Mouse (Mus musculus) gastrocnemius, postnatal 25 days (tissue): ENCODE measurements around the gene Slc10a3. TPM values are rescaled to one million over a fixed set of nuclear protein-coding genes. Genes with fewer than 3 reads are reported as not detected.
"Not testable (repeated sequence)": the region's sequence is repeated elsewhere in the genome, so short reads cannot be mapped to it uniquely, and the experiment has no call there.

Source experiments
- DNase-seq: peaks from one replicate; pipeline ENCODE4 v3.0.0; 2022
- long read RNA-seq, 2 experiments: library from polyadenylated mRNA; stranded (forward); transcript quantifications; one replicate each; pipeline ENCODE4 v2.0.0; 2021
- total RNA-seq, 2 experiments: library from RNA; stranded (reverse); gene quantifications; 1 replicate in 1 of 2; 2 replicates in 1 of 2; pipeline ENCODE4 v1.2.3; 2021

Slc10a3 gene
- 1 to 10 TPM; 2.3 to 2.6 TPM for total RNA-seq
- long read RNA-seq, experiment 1, partial matches to known transcripts = 0 of 2 reads
- long read RNA-seq, experiment 1, other reads (novel, unspliced or antisense) = 0 of 2 reads
- long read RNA-seq, experiment 2, partial matches to known transcripts = 0 of 2 reads
- long read RNA-seq, experiment 2, other reads (novel, unspliced or antisense) = 0 of 2 reads

DNA sequence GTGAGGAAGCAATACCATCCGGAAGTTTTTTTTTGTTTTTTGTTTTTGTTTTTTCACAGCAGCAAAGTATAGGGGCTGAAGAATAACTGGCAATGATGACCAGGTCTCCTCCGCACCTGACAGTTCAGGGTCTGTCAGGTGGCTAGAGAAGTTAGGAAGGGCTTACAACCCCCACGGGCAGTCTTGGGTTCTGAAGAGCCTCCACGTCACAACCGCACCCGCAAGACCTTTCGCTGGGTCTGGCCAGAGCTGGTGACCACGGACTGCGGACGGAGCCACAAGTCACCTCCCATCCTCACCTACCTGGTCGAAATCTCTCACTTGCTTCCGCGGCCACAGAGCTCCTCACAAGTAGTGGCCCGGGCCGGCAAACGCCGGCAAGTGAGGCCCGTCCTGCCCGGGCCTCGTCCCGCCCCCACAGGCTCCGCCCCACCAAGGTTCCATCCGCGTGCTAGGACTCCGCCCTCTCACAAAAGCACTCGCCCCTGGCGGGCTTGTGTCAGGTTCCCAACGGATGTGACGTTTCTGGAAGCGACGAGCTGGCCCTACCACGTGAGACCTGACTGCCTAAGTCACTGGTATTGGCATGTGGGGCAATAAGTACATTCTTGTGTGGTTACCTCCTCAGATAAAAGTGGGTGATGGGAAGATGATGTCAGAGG lies at the start of gene Slc10a3, which contains the start of gene Ubl4a:
TSS of gene Slc10a3 (minus strand) at position 462 of the 662 bp plus-strand sequence.
TSS of gene Ubl4a (minus strand) at position 331 of the 662 bp plus-strand sequence.
- DNase-seq = peak; percentile 89

DNA sequence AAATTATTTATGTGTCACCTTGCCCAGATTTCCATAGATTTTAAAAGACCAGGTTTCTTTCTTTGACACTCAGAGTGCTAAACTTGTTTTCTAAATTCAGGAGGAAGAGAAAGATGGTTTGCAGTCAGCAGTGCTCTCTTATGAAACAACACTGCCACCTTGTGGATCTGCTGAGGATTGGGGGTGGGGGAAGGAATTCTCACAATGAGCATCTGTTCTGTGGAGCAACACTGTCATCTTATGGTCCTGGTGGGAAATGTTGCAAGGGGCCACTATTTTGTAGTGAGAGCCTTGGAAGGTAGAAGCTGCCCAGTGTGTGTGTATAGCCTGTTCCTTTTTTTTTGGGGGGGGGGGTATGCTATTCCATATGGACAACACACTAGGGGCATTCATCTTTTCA lies 40.2 kb upstream of the Slc10a3 start:
- DNase-seq = peak; percentile 25

DNA sequence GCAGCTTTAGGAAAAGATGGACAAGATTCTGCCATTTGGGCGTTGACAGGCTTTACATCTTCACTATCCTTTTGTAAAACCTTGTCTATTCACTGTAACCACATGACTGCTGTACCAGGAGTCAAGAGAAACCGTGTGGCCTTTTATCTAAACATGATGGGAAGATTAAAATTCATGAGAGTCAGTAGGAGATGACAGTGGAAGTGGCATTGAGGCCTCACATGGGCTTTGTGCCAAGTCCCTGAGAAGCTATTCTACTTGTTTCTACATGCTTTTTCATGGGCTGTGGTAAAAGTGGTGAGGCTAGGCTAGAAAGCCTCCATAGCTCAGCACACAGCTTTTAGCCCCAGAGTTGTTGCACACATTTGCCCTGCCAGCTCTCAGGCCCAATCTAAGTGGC lies 35.2 kb upstream of the Slc10a3 start:
- DNase-seq = no peak

DNA sequence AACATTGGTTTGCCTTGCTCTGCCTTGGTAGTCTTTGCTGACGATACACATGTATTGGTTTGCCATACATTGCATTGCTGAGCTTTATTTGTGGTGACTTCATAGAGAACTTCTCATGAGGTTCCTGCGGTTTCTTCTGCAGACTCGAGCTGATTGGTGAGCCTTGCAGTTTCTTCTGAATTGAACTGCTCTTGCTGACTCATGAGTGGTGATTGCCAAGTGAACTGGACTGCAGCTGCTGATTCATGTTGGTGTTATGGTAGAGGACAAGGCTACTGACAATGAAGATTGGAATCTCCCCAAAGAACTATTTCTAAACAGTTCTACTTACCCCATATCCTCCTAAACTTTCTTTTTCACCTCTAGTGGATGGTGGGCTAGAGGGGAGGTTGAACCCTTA lies 27.0 kb upstream of the Slc10a3 start:
- no peak for DNase-seq

DNA sequence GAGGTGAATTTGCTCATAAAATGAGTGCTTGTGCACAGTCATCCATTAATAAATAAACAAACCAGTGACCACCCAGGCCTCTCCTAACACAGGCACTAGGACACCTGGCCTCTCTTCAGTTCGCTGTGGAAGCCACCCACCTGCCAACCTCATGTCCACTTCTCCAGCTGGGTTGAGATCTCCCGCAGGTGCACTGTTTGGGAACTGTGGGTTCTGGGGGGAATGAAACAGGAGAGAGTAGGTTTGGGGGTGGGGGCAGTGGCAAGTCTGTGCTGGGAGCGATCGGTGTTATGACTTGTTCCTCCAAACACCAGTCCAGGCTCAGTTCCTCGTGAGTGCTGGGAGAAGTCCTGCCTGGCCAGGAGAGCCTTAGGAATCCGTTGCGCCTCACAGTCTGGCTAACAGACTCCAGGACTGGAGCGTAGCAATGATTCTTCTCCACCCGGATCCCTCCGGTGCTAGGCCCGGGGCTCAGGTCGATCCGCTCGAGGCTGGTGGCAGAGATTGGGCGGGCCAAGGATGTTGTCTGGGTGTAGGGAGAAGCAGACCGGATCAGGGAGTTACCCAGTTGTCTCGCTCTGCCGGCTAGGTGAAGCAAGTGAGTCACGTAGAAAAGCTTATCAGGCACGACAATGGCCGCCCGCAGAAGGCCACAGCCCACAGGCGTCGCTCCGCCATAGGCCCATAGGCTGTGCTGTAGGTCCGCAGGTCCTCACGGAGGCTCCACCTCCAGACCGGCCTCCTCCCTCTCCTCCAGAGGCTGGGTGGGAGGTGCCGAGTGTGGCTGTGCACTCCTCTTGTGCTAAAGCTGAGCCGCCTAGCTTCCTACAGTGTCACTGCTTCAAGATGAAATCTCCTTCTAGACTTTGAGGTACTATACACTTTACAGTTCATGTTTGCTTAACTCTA lies 19.6 kb upstream of the Slc10a3 start, which contains the start of the genes Fam3a and Ikbkg:
TSS of gene Fam3a (minus strand) at position 738 of the 909 bp plus-strand sequence.
TSS of gene Ikbkg (plus strand) at position 756 of the 909 bp plus-strand sequence.
- DNase-seq = peak; percentile 79

DNA sequence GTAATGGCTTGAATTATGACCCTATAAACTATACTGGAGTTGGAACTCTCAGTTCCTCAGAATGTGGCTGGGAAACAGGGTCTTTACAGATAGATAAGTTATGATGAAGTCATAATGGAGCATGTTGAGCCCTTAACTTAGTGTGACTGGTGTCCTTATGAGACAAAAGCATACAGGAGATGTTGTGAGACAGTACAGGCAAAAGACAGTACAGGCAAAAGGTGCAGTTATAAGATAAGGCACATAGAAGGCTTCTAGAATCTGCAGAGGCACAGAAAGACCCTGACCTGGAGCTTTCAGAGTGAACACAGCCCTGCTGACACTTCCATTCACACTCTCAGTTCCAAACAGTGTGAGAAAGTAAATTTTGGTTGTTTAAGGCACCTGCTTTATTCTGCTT lies 15.0 kb upstream of the Slc10a3 start:
- no peak for DNase-seq

DNA sequence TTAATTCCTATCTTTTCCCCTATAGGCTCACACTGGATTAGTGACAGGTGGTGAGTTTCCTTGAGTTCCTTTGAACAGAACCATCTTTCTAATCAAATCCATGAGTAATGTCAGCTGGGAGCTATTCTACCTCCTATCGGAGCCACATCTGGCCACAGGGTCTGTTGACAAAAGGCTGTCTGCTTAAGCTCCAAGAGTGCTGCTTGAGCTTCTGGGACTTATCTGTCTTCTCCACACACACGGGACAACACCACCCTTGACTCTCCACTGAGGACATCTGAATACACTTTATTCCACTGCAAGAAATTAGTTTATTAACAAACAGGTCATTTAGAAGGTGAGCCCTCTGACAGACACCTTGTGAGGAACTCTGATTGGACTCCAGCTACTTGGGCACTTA lies 11.3 kb upstream of the Slc10a3 start:
- DNase-seq = no peak

DNA sequence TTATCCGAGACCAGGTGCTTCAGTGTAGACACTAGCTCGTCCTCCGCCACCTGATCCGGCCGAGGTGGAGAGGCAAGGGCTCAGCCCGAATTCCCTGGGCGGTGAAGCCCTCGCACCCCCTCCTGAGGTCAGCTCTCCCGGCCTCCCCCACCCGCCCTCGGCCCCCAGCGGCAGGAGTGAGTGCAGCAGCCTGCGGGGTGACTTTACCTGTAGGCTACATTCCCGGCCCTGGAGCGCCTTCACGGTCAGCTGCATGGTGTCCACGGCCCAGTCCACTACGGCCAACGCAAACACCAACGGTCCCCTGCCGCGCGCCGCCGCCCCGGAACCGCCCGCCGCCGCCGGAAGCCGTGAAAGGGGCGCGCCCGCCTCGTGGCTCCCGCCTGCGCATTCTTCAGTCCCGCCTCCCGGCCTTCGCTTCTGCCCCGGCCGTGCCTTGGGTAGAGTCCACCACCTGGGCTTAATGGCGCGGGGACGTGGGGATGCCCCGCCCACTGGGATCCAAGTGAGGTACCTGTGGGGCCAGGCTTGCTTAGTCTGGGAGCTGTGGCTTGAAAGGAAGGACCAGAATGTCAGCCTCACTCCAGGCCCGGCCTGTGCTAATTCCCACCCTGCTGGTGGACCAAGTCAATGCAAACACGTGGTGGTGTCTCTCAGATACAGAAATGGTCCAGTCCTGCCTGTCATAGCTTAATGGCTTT lies 4.8 kb downstream of the Slc10a3 start:
- DNase-seq = peak; percentile 69

DNA sequence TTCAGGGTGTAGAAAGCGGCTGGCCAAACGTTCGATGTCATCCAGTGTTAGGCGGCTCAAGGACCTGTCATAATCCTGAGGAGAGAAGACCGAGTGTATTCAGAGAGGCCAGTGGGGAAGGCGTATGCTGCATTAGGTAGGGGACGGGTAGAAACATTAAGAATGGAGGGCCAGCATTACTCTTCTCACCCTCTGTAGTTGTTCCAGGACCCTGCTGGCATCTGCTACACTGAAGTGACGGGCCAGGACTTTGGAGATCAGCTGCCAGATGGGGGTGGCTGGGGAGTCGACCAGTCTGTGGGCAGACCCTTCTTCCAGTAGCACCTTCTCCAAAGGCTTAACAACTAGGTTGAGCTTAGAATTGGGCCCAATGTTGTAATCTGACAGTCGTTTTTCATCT lies 5.6 kb downstream of the Slc10a3 start:
- no peak for DNase-seq

DNA sequence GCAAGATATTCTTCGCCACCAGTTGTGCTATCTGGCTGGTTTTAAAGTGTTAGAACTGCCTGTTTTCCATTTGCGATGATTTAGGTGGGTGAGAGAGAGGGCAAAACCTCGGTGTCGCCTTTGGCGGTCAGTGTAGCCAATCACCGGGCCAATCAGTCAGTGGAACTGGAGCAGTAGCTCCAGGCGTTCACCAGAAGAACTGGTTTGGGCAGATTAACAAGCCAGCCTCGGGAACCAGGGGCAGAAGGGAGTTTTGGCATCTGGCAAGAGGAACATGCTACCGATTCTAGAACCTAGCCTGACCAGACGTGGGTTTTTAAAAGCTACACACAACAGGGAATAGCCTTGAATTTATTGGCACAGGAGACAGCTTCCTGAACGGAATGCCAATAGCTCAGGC lies 14.0 kb downstream of the Slc10a3 start:
- no peak for DNase-seq

DNA sequence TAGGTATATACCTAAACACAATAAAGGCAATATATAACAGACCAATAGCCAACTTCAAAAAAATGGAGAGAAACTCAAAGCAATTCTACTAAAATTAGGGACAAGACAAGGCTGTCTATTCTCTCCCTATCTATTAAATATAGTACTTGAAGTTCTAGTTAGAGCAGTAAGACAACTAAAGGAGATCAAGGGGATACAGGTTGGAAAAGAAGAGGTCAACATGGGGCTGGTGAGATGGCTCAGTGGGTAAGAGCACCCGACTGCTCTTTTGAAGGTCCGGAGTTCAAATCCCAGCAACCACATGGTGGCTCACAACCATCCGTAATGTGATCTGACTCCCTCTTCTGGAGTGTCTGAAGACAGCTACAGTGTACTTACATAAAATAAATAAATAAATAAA lies 16.1 kb downstream of the Slc10a3 start:
- DNase-seq = not testable (repeated sequence)

DNA sequence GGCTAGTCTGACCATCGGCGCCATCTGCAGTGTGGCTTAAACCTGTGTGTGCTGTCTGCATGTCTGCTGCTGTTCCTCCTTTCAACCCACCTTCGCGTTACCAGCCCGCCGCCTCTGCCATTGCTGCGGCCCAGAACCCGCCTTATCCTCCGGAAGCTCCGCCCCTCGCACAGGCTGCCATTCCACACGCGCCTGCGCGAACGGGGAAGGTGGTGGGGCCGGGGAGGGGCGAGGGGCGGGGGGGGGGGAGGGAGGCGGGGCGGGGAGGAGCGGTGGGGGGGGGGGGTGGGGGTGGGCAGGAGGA lies 19.7 kb downstream of the Slc10a3 start, which contains the start of gene Lage3:
TSS of gene Lage3 (minus strand) at position 152 of the 304 bp plus-strand sequence.
- DNase-seq = peak; percentile 69

DNA sequence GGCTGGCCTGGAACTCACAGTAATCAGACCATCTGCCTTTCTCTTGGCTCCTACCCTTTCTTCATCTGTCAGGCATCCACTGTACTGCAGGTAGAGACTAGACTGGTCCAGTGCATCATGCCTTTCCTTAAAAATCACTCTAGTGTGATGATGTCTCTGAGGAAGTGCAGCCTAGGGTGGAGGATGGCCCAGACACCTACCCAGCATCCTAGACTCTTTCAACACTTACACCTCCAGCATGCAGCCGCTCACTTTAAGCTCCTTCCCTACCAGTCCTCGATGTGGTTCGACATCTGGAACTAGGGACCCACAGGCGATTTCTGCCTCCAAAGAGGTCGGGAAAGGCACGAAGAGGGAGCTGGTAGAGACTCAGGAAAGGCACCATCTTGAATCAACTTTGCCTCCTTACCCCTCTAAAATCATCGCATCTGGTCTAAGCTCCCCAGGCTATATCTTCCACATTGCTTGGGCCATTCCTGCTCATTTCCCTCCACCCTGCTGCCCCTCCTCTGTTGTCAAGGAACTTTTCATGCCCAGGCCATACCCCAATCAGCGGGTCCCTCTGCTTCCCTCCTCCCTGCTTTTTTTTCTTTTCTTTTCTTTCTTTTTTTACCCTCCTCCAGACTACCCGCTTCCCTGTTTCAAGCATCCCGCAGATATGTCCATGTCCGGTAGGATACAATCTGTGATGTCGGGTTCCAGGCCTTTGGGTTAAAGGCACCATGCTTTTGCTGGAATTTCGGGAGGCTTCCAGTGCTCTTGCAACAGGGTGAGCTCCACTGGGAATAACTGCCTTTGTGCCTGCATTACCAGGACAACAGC lies 20.3 kb downstream of the Slc10a3 start:
- no peak for DNase-seq

DNA sequence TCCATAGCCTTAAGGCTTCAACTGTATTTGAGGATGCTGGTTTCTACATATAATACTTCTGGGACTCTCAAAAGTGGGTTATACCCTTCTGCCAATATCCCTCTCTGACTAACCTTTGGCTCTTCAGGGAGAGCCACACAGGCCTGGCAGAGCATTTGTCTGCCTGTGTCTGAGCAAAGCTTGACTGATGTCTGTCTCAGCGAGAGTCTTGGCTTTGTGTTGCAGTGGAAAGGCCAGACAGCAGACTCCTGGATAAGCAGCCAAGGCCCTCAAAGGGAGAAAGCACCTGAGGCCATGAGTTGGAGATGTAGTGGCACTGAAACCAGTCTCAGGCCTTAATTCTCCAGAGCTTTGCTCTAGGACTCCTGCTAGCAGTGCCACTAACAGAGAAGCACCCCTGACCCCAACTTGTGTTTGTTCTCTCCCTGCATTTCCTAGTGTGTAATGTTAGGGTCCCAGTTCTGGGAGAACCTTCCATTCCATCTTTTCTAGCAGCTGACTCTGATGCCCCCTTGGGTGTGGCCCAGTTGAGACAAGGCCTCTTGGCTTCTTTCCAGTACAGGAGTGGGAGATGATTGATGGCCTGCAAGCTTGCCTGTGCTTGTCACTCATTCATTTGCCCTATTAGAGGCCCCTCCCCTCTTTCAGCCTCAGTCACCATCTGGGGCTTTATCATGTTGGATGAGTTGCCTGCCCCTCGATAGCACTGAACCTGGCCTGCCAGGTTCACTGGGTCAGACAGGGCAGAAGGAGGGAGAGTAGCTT lies 42.8 kb downstream of the Slc10a3 start:
- no peak for DNase-seq

DNA sequence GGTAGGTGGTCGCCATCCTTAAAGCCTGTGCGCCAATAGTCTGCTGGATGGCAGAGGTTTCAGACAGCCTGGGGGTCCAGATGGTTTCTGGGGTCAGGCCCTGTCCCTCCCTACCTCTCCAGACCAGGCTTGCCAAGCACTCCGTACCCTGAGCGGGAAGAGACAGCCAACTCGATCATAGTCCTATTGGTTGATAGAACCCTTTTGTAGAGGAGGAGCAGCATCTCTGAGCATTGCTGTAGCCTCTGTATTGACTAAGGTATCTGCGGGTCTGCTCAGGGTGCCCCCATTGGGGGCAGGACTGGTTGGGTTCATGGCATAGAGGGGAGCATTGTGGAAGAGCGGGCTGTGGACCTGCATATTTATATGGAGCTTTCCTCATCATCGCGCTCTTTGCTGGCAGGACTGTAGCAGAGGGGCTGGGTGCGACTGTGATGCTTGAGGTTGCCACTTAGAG lies 43.9 kb downstream of the Slc10a3 start:
- DNase-seq = no peak

DNA sequence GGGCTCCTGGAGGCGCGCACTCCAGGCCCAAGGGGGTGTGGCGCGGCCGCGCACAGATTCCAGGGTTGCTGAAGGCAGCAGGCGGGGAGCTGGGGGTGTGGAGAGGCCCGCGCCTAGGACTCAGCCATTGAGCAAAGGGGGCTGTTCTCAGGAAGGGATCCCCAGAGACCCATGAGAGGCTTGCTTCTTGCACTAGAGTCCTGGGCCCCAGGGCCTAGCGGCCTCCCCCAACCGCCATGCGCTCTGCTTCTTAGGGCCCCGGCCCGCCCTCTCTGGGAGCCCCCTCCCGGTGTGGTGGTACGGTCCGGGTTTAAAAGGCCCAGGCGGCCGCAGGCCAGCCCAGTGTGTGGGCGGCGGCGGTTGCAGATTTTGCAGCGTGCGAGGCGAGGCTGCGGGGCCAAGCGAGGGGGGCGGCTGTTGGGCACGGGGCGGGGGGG lies 44.4 kb downstream of the Slc10a3 start, which contains the start of gene Plxna3:
TSS of gene Plxna3 (plus strand) at position 342 of the 437 bp plus-strand sequence.
- peak; percentile 65 for DNase-seq
